Mouse (Mus musculus): ENCODE measurements around the gene Apeh.

Gene Apeh

DNA sequence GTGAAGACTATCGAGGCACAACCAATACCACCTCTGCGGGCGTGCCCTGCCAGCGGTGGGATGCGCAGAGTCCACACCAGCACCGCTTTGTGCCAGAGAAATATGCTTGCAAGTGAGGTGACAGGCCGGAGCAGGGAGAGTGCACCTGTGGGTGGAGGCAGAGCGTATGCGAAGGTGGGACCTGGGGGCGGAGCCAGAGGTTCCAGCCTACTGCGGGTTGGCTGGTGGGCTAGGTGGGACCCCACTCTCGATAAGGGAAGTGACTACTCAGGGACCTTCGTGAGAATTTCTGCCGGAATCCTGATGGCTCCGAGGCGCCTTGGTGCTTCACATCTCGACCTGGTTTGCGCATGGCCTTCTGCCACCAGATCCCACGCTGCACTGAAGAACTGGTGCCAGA, 11.9 kb downstream of the Apeh start:
- no peak for DNase-seq (ENCODE audit: low read depth, low spot score)

DNA sequence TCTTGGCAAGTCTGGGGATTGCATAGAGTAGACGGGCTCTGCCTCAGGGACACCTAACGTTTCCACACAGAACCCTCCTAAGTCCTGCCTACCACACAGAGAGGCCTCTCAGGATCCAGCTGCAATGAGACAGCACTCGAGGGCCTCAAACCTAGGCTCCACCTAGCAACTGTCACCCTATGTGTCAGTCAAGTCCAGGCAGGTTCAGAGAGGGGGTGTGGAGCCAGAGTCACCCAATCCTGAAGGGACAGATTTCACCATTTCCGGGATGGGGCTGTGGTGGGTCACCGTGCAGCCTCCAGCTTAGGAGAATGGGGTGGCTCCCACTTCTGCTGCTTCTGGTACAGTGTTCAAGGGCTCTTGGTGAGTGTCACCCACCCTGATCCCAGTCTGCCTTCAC, 14.2 kb downstream of the Apeh start, which contains the start of gene Mst1:
Gene Mst1, plus strand, starts transcription at position 269 of the 400 bp plus-strand sequence.
- DNase-seq (ENCODE audit: low read depth, low spot score) = no peak

DNA sequence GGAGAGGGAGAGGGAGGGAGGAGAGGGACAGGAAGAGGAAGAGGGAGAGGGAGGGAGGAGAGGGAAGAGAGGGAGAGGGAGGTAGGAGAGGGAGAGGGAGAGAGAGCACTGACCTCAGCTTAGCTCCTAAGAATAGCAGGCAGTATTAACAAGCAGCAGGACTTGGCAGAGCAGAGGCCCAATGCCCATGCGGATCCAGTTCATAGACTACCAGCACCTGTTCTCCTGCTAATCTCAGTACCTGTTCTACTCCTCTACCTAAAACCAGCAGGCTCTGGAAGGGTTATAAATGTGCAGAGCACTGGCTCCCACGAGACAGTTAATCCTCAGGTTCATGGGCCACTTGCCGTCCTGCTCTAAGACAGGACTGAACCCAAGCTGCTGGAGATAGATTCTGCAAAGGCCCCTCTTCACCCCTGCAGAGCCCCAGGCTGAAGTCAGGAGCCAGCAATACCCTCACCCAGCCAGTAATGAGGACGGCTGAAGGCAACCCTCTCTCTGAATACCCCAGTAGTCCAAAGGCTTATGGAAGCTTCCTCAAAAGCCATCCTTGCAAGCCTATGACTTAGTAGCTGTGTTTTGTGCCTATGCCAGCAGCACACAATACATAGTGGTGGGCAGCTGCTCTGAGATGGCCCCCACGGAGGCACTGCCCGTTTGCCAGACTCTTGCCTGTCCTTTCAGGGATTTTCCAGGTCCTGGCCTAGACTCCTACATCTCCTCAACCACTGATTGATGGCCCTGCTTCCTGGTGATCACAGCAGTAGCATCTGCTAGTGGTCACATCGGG, 21.1 kb downstream of the Apeh start:
- peak; percentile 69 for DNase-seq (ENCODE audit: low read depth, low spot score)

DNA sequence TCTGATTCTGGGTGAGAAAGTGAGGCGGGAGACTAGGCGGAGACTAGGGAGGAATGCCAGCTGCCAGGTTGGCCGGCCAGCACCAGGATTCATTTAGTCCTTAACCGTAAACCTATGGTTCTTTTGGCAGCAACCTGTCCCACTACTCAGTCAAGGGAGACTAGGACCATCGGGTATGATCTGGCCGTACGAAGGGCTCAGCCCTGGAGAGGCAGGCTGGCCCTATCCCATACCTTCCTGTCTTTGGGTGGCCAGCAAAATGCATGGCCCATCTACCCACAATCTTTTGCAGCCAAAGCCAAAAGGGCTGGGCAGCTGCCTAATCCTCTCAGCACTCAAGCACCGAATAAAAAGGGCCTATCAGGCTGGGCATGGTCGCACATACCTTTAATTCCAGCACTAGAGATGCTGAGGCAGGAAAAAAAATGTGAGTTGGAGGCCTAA, 21.9 kb downstream of the Apeh start:
- DNase-seq (ENCODE audit: low read depth, low spot score) = no peak

DNA sequence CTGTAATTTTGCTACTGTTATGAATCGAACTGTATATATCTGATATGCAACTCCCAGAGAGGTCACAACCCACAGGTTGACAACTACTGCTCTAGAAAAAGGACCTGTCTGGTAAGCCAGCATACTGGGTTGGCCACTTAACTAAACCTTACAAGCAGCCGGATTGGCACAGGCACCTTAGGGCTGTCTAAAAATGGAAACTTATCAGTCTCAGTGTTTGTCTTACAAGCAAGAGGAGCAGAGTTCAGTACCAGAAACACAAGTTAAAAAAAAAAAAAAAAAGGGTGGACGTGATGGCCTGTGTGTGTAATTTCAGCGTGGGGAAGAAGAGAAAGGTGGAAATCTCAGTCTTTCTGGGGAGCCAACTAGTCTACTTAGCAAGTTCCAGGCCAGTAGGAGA, 22.6 kb downstream of the Apeh start:
- DNase-seq (ENCODE audit: low read depth, low spot score) = no peak

DNA sequence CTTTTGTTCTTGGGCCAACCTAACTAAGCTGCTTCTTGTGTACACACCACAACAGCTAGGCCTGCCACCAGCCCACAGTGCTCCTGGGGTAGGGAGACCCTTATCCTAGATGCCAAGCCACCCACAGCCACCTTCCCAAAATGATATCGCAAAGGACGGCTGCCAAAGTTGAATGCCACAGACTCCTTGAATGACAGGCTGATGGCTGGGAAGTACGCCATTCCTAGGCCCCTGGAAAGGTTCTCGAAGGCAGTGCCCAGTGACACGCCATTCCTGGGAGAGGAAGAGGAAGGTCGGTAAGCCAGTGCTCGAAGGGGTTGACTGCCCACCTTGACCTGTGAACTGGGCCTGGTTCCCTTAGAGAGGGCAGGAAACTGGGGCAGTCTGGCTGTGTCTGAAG, 24.9 kb downstream of the Apeh start:
- DNase-seq (ENCODE audit: low read depth, low spot score) = no peak

DNA sequence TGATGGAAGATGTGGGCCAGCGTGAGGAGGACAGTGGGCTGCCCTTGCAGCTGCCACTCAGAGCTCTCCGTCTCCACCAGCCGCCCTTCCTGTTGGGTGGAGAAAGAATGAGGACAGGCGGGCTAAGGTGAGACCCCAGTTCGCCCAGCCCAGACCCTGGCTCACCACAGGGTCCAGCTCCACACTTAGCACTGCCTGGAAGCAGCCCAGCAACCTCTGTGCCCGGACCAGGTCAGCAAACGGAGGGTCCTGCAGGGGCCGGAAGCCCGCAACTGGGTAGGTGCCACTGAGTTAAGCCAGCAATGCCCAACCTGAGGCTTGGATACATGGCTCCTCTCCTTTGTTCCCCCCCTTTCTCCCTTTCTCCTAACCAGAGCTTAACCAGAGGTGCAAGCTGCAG, 25.4 kb downstream of the Apeh start:
- no peak for DNase-seq (ENCODE audit: low read depth, low spot score)

DNA sequence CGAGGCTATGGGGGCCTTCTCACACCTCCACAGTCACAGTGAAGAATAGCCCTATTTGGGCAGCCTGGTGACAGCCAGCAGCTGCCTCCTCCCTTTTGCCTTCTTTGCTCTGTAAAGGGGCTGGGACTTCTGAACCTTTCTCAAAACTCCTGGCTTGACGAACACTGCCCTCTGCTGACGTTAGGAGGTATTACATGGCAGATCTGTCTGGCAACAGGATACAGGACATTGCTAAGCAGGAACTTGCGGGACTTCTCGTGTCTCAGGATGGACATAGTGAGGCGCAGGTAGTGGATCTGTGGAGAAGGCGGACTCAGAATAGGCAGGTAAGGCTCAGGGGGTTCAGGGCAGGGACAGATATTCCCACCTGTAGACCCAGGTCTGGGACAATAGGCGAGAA, 26.5 kb downstream of the Apeh start:
- peak; percentile 66 for DNase-seq (ENCODE audit: low read depth, low spot score)

DNA sequence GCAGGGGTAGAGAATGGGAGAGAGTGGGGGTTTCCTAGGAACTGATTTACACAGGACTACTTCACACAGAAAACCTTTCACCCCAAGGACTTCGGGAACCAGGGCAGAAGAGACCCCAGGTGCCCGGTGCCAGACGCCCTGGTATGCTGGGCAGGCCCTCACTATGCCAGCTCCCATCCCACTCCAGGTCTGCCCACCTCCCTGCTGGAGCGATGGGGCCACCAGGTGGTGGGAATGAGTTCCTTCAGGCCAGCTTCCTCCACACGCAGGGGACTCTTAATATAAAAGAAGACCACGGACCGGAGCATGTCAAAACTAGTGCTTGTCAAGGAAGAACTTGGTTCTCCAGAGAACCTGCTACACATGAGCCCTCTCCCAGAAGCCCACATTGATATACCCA, 27.2 kb downstream of the Apeh start:
- DNase-seq (ENCODE audit: low read depth, low spot score) = no peak

DNA sequence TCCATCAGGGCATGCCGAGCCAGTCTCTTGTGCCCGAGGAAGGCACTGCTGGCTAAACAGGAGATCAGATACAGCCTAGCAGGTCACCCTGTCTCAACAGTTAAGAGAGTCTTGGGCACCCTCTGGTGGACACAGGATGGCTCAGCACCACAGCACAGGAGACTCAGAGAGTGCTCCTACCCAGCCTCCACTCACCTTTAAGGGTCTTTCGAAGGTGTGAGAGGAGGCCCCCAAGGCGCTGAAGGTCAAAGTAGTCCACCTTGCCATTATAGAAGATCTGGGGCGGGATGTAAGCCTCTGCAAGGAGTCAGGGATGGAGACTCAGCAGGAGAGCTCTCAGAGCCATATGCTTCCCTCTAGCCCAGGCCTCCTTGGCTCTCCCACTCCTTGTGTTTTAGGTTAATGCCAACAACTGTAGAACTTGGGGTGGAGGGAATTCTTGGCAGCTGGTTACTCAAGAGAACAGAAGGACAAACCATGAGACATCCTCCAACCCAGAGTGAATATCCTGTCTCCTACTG, 28.9 kb downstream of the Apeh start:
- peak; percentile 57 for DNase-seq (ENCODE audit: low read depth, low spot score)

DNA sequence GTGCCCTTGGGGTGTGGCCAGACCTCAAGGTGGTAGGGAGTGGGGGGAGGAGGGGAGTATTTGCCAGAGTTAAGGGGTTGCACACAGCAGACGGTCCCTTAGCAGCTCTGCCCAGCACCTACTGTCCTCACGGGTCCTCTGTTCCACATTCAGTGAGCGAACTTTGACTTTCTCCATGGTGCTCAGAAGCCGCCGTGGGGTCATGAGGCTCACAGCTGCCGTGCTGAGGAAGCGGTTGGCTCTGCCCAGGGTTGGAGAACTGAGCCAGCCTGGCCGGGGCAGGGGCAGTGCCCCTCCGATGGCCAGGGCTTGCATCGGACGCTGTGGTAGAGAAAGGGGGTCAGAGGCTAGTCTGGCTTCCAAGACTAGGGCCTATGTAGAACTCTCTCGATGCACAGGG, 31.0 kb downstream of the Apeh start:
- DNase-seq (ENCODE audit: low read depth, low spot score) = no peak

DNA sequence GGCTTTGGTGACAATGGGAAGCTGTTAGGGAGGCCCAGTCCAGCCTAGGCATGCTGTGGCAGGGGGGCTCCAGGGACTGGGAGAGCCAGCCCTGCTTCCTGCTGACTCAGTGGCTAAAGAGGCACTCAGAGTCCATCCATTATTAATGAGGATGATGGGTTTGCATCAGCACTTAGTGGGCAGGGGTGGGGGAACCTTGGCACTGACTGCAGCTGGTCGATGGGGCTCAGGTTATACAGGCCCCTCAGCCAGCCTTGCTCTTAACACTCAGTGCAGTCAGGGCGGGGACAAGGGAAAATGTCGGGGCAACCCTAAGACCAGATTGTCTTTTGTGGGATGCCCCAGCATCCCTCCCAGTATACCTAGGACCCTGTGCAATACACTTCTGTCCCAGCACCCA, 32.3 kb downstream of the Apeh start:
- DNase-seq (ENCODE audit: low read depth, low spot score) = no peak

DNA sequence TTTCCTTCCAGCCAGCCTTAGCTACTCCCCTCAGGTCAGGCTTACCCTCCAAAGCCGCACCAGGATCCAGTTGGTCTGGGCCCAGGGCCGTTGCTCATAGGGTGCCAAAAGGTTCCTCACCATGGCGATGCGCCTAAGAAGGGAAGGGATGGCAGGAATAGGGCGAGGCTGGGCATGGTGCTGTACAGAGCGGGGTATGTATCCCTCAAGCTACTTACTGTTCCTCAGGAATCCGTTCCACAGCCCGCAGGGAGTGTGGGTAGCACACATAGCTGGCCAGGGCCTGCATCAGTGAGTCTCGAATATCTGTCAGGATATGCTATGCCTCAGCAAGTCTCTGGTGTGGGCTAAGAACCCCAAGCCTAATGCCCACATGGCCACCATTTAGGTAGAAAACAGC, 36.1 kb downstream of the Apeh start:
- no peak for DNase-seq (ENCODE audit: low read depth, low spot score)

DNA sequence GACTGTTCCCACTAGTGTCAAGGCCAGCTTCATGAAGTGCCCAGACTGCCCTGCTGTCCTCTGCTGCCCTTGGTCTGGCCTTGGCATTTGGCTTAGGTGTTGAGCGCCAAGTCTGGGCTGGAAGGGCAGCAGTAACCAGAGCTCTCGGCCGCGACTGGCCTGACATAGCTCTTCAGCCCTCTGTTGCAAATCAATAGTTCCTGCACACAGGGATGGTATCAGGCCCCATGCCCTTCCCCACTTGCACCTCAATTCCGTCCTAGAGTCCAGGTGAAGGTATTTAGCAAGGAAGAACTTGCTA, 37.2 kb downstream of the Apeh start:
- no peak for DNase-seq (ENCODE audit: low read depth, low spot score)

DNA sequence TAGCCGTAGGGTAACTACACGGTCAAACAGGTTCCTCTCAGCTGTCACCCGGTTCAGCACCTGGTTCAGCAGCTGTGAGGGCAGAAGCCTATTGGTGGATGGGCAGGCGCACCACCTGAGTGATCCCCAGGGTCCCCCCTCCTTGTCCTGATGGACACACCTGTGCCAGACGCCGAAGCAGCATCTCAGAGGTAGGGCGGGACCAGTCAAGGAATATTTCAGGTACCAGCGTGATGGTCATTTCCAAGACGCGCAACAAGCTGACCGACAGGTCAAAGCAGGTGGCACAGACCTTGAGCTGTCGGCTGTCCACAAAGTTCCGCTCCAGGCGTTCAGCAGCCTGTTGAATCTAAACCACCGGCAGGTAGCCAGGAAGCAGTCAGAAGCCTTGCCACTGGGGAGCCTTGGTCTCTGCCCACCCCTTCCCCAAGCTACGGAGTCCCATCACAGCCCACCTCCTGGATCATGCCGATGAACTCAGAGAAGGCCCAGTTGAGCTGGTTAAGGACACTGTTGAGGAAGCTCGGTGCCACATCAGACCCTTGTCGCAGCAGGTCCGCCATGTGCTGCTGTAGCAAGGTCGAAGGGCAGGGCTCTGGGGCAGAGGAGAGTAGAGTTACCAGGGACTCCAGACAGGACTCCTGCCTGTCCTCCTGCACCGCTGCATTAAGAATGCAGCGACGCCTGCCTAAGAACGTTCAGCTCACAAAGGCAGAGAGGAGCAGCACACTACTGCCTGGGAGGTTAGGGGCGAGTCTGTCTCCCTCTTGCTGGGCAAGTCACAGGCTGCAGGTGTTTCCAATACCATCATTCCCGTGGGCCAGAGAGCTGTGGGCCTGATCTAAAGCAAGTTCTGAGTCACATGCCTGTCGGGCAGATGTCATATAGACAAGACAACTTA, 37.8 kb downstream of the Apeh start:
- DNase-seq (ENCODE audit: low read depth, low spot score) = no peak

DNA sequence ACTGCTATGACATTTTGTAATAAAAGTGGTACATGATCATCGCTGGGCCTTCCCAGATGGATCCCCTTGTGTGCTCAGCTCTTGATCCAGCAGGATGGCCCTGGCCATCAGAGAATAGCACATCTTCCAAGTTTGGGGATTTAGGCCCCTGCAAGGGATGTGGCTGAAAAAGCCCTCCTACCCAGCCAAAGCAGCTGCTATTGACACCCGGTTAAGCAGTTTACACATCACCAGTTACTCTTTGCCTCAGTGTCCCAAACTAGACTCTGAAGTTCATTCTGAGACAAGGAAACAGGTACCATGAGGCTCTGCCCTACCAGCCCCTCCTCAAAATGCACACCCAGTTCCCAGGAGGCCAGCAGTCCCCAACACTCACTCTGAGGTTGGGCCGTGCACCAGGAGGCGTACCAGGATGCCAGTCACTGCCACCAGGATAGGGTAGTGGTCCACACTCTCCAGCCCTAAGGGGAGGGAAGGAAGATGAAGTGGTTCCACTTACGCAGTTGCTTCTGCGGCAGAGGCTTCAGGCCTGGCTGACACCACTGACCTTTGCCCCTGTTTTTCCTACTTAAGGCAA, 38.7 kb downstream of the Apeh start:
- no peak for DNase-seq (ENCODE audit: low read depth, low spot score)

DNA sequence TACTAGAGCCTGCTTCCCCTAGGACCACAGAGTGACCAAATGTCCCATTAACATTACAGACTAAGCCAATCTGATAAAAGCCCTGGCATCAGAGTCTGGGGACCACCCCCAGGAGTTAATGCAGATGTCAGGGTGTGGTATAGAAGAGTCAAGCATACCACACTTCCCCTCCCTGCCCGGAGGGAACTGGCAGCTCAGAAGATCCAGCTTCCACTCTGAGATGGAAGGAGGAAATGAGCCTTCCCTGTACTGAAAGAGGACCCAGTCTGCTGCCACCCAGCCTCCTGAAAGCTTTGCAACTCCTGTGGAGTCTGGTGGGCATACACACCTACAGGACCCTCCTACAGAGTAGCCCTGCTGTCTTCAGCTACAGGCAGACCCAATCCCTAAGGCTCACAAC, 39.3 kb downstream of the Apeh start:
- DNase-seq (ENCODE audit: low read depth, low spot score) = no peak

DNA sequence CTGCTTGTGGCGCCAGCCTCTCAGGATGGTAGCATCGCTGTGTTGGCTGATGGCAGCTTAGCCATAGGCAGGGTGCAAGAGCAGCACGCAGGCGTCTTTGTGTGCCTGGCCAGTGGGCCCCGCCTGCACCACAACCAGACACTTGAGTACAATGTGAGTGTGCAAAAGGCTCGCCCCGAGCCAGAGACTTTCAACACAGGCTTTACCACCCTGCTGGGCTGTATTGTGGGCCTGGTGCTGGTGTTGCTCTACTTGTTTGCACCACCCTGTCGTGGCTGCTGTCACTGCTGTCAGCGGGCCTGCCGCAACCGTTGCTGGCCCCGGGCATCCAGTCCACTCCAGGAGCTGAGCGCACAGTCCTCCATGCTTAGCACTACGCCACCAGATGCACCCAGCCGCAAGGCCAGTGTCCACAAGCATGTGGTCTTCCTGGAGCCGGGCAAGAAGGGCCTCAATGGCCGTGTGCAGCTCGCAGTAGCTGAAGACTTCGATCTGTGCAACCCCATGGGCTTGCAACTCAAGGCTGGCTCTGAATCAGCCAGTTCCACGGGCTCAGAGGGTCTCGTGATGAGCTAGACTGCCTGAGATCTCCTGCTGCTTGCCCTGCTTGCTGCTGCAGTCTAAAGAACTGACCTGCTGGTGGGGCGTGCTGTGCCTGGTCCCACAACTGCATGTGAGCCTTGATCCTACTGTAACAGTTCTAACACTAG, 39.9 kb downstream of the Apeh start:
- DNase-seq (ENCODE audit: low read depth, low spot score) = no peak

DNA sequence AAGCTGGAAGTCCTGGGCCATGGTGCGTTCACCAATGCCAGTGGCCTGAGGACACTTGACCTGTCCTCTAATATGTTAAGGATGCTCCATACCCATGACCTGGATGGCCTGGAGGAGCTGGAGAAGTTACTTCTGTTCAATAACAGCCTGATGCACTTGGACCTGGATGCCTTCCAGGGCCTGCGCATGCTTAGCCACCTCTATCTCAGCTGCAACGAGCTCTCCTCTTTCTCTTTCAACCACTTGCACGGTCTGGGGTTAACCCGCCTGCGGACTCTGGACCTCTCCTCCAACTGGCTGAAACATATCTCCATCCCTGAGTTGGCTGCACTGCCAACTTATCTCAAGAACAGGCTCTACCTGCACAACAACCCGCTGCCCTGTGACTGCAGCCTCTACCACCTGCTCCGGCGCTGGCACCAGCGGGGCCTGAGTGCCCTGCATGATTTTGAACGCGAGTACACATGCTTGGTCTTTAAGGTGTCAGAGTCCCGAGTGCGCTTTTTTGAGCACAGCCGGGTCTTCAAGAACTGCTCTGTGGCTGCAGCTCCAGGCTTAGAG, 40.7 kb downstream of the Apeh start:
- no peak for DNase-seq (ENCODE audit: low read depth, low spot score)

DNA sequence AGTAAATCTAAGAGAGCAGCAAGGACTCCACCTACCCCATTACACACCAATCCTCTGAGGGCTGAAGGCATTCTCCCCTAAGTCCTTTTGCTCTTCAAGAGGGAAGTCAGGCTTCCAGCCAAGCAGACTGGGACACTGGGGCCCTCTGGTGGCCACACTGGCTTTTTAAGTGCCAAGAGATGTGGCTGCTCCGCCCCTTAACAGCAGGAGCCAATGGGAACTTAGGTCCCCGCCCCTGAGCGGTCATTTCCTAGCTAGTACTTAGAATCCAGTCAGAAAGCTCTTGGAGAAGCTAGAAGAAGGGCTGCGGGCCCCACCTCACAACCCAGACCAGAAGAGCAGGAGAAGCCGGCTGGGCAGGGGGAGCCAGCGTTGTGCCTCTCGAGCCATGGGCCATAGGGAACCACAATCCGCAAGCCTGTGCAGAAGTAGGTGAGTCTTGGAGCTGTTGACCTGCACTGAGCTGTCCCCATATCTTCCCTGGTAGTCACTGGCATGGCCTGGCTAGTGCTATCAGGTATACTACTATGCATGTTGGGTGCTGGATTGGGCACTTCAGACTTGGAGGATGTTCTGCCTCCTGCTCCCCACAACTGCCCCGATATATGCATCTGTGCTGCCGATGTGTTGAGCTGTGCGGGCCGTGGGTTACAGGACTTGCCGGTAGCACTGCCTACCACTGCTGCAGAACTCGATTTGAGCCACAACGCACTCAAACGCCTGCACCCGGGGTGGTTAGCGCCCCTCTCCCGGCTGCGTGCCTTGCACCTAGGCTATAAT, 41.3 kb downstream of the Apeh start, which contains the start of gene Amigo3:
Gene Amigo3, plus strand, starts transcription at position 275 of the 780 bp plus-strand sequence.
- DNase-seq (ENCODE audit: low read depth, low spot score) = peak; percentile 80

DNA sequence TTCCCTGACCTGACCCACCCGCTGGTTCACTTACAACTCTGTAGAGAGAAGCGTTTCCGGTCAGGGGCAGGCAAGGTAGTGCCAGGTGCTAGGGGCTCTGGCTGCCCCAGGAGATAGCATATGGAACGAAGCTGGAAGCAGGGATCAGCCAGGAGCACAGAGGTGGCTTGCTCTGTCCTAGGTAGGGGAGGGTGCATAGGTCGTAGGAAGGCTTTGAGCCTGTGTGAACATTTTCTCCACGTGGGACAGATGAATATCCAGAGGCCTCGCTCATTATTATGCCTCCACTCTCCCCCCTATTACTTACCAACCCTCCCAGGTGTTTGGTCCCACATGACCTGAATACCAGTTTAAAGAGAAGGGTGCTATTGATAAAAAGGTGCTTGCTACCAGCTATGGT, 42.0 kb downstream of the Apeh start:
- DNase-seq (ENCODE audit: low read depth, low spot score) = no peak
